Mouse (Mus musculus): ENCODE data around the gene Olfr25. TPM values are rescaled to one million over a fixed set of nuclear protein-coding genes. Genes with fewer than 3 reads are reported as not detected.

The Olfr25 gene
- polyA plus RNA-seq (2014; fragmentation: Nextera tagmentation; extraction: Ambion mirVana): not detected in 2 replicates

GRCm38 (mm10) chr9:38328760-38329159 lies at the start of gene Olfr25:
Gene Olfr25, plus strand, starts transcription at chr9:38329060.
- H3K36me3 ChIP-seq (ENCODE audit: control insufficient read depth, insufficient read depth, low read length): no peaks in the 10 kb centered on the region
- H3K9me3 ChIP-seq (ENCODE audit: control insufficient read depth, low read length): no peaks in the 10 kb centered on the region
- H3K4me2 ChIP-seq (ENCODE audit: low read depth, low read length): no peak within 1 kb of the TSS
- H3K27ac ChIP-seq (ENCODE audit: low read depth, low read length): no peak within 1 kb of the TSS
- H3K9ac ChIP-seq (replicated peaks; ENCODE audit: low read depth, low read length): no peak within 1 kb of the TSS
- no peaks in the 10 kb centered on the region for H3K27me3 ChIP-seq (ENCODE audit: control insufficient read depth, insufficient read depth, low read length)
- no peaks in the 10 kb centered on the region for H3K4me1 ChIP-seq (ENCODE audit: control insufficient read depth, insufficient read depth, low read length)
- H3K4me3 ChIP-seq (ENCODE audit: low read depth, low read length): no peak within 1 kb of the TSS
- no peak for ATAC-seq (ENCODE audit: low read depth)
- 80% methylated on average over 3 of the region's 3 CpGs for WGBS

- no peaks in the 10 kb centered on the region for H3K9me3 ChIP-seq (ENCODE audit: control insufficient read depth, low read length)
- no peak within 1 kb of the TSS for H3K9ac ChIP-seq (replicated peaks; ENCODE audit: low read depth, low read length)
- H3K4me2 ChIP-seq (ENCODE audit: low read depth, low read length): no peak within 1 kb of the TSS
- no peaks in the 10 kb centered on the region for H3K4me1 ChIP-seq (ENCODE audit: control insufficient read depth, insufficient read depth, low read length)
- H3K27me3 ChIP-seq (ENCODE audit: control insufficient read depth, insufficient read depth, low read length): no peaks in the 10 kb centered on the region
- no peaks in the 10 kb centered on the region for H3K36me3 ChIP-seq (ENCODE audit: control insufficient read depth, insufficient read depth, low read length)
- WGBS: 95% methylated on average over 1 of the region's 1 CpGs
- no peak for ATAC-seq (ENCODE audit: low read depth)
- no peak within 1 kb of the TSS for H3K4me3 ChIP-seq (ENCODE audit: low read depth, low read length)
- no peak within 1 kb of the TSS for H3K27ac ChIP-seq (ENCODE audit: low read depth, low read length)
Observed at GRCm38 (mm10) chr9:38290807-38291206, 38.1 kb upstream of the Olfr25 start, which contains the start of gene Olfr896-ps1. Gene Olfr896-ps1, plus strand, starts transcription at chr9:38291107.

GRCm38 (mm10) chr9:38348111-38348510 lies 19.3 kb downstream of the Olfr25 start, which contains the start of gene Olfr898:
Gene Olfr898, plus strand, starts transcription at chr9:38348411.
- no peaks in the 10 kb centered on the region for H3K4me1 ChIP-seq (ENCODE audit: control insufficient read depth, insufficient read depth, low read length)
- ATAC-seq (ENCODE audit: low read depth): no peak
- H3K4me3 ChIP-seq (ENCODE audit: low read depth, low read length): no peak within 1 kb of the TSS
- no peaks in the 10 kb centered on the region for H3K27me3 ChIP-seq (ENCODE audit: control insufficient read depth, insufficient read depth, low read length)
- WGBS: 97% methylated on average over 4 of the region's 4 CpGs
- no peak within 1 kb of the TSS for H3K4me2 ChIP-seq (ENCODE audit: low read depth, low read length)
- no peaks in the 10 kb centered on the region for H3K9me3 ChIP-seq (ENCODE audit: control insufficient read depth, low read length)
- no peaks in the 10 kb centered on the region for H3K36me3 ChIP-seq (ENCODE audit: control insufficient read depth, insufficient read depth, low read length)
- H3K9ac ChIP-seq (replicated peaks; ENCODE audit: low read depth, low read length): no peak within 1 kb of the TSS
- H3K27ac ChIP-seq (ENCODE audit: low read depth, low read length): no peak within 1 kb of the TSS

- no peak for ATAC-seq (ENCODE audit: low read depth)
- H3K9ac ChIP-seq (replicated peaks; ENCODE audit: low read depth, low read length): no peak within 1 kb of the TSS
- H3K4me2 ChIP-seq (ENCODE audit: low read depth, low read length): no peak within 1 kb of the TSS
- H3K4me3 ChIP-seq (ENCODE audit: low read depth, low read length): no peak within 1 kb of the TSS
- no peaks in the 10 kb centered on the region for H3K4me1 ChIP-seq (ENCODE audit: control insufficient read depth, insufficient read depth, low read length)
- H3K27ac ChIP-seq (ENCODE audit: low read depth, low read length): no peak within 1 kb of the TSS
- H3K27me3 ChIP-seq (ENCODE audit: control insufficient read depth, insufficient read depth, low read length): no peaks in the 10 kb centered on the region
- no peaks in the 10 kb centered on the region for H3K36me3 ChIP-seq (ENCODE audit: control insufficient read depth, insufficient read depth, low read length)
- WGBS: 94% methylated on average over 2 of the region's 2 CpGs
- no peaks in the 10 kb centered on the region for H3K9me3 ChIP-seq (ENCODE audit: control insufficient read depth, low read length)
Observed at GRCm38 (mm10) chr9:38366596-38366995, 37.7 kb downstream of the Olfr25 start, which contains the start of gene Olfr250. Gene Olfr250, plus strand, starts transcription at chr9:38366896.

- no peak within 1 kb of the TSS for H3K4me2 ChIP-seq (ENCODE audit: low read depth, low read length)
- whole genome bisulfite sequencing: 72% methylated on average over 2 of the region's 2 CpGs
- ATAC-seq (ENCODE audit: low read depth): no peak
Observed at GRCm38 (mm10) chr9:38376786-38377185, 47.9 kb downstream of the Olfr25 start, which contains the start of gene Olfr251. Gene Olfr251, plus strand, starts transcription at chr9:38377086.

More at GRCm38 (mm10) chr9:38376786-38377185, 47.9 kb downstream of the Olfr25 start, which contains the start of gene Olfr251:
- Histone ChIP-seq H3K9ac (replicated peaks; ENCODE audit: low read depth, low read length) (no peak within 1 kb of the TSS), H3K27me3 (ENCODE audit: control insufficient read depth, insufficient read depth, low read length) (no peaks in the 10 kb centered on the region), H3K4me3 (ENCODE audit: low read depth, low read length) (no peak within 1 kb of the TSS), H3K9me3 (ENCODE audit: control insufficient read depth, low read length) (no peaks in the 10 kb centered on the region), H3K27ac (ENCODE audit: low read depth, low read length) (no peak within 1 kb of the TSS), H3K36me3 (ENCODE audit: control insufficient read depth, insufficient read depth, low read length) (no peaks in the 10 kb centered on the region), H3K4me1 (ENCODE audit: control insufficient read depth, insufficient read depth, low read length) (no peaks in the 10 kb centered on the region)

Other genes starting within 250 kb of the Olfr25 start
- not detected in 2 replicates for gene Olfr887, start 245.0 kb upstream of the Olfr25 start, polyA plus RNA-seq (2014; fragmentation: Nextera tagmentation; extraction: Ambion mirVana)
- not detected in 2 replicates for gene Olfr888, start 220.9 kb upstream of the Olfr25 start, polyA plus RNA-seq (2014; fragmentation: Nextera tagmentation; extraction: Ambion mirVana)
- 0.04 TPM in 1 of 2 replicates, not detected in the other for gene Olfr889, start 213.9 kb upstream of the Olfr25 start, polyA plus RNA-seq (2014; fragmentation: Nextera tagmentation; extraction: Ambion mirVana)
- not detected in 2 replicates for gene Olfr890, start 186.5 kb upstream of the Olfr25 start, polyA plus RNA-seq (2014; fragmentation: Nextera tagmentation; extraction: Ambion mirVana)
- gene Olfr891, start 148.2 kb upstream of the Olfr25 start, polyA plus RNA-seq (2014; fragmentation: Nextera tagmentation; extraction: Ambion mirVana): not detected in 2 replicates
- not detected in 2 replicates for gene Olfr893, start 120.7 kb upstream of the Olfr25 start, polyA plus RNA-seq (2014; fragmentation: Nextera tagmentation; extraction: Ambion mirVana)
- gene Olfr894, start 111.0 kb upstream of the Olfr25 start, polyA plus RNA-seq (2014; fragmentation: Nextera tagmentation; extraction: Ambion mirVana): not detected in 2 replicates
- not detected in 2 replicates for gene Olfr143, start 76.3 kb upstream of the Olfr25 start, polyA plus RNA-seq (2014; fragmentation: Nextera tagmentation; extraction: Ambion mirVana)
- not detected in 2 replicates for gene Olfr895, start 61.2 kb upstream of the Olfr25 start, polyA plus RNA-seq (2014; fragmentation: Nextera tagmentation; extraction: Ambion mirVana)
- not detected in 2 replicates for gene Olfr896-ps1, start 38.0 kb upstream of the Olfr25 start, polyA plus RNA-seq (2014; fragmentation: Nextera tagmentation; extraction: Ambion mirVana)
- gene Olfr898, start 19.4 kb downstream of the Olfr25 start, polyA plus RNA-seq (2014; fragmentation: Nextera tagmentation; extraction: Ambion mirVana): not detected in 2 replicates
- gene Olfr250, start 37.8 kb downstream of the Olfr25 start, polyA plus RNA-seq (2014; fragmentation: Nextera tagmentation; extraction: Ambion mirVana): not detected in 2 replicates
- not detected in 2 replicates for gene Olfr251, start 48.0 kb downstream of the Olfr25 start, polyA plus RNA-seq (2014; fragmentation: Nextera tagmentation; extraction: Ambion mirVana)
- not detected in 2 replicates for gene Olfr147, start 72.6 kb downstream of the Olfr25 start, polyA plus RNA-seq (2014; fragmentation: Nextera tagmentation; extraction: Ambion mirVana)
- not detected in 2 replicates for gene Olfr901, start 100.4 kb downstream of the Olfr25 start, polyA plus RNA-seq (2014; fragmentation: Nextera tagmentation; extraction: Ambion mirVana)
- not detected in 2 replicates for gene Olfr902, start 118.6 kb downstream of the Olfr25 start, polyA plus RNA-seq (2014; fragmentation: Nextera tagmentation; extraction: Ambion mirVana)
- not detected in 2 replicates for gene Olfr904, start 134.1 kb downstream of the Olfr25 start, polyA plus RNA-seq (2014; fragmentation: Nextera tagmentation; extraction: Ambion mirVana)
- gene Olfr905, start 142.0 kb downstream of the Olfr25 start, polyA plus RNA-seq (2014; fragmentation: Nextera tagmentation; extraction: Ambion mirVana): not detected in 2 replicates
- gene Olfr906, start 158.0 kb downstream of the Olfr25 start, polyA plus RNA-seq (2014; fragmentation: Nextera tagmentation; extraction: Ambion mirVana): not detected in 2 replicates
- not detected in 2 replicates for gene Olfr907, start 166.7 kb downstream of the Olfr25 start, polyA plus RNA-seq (2014; fragmentation: Nextera tagmentation; extraction: Ambion mirVana)
- not detected in 2 replicates for gene Olfr911-ps1, start 192.5 kb downstream of the Olfr25 start, polyA plus RNA-seq (2014; fragmentation: Nextera tagmentation; extraction: Ambion mirVana)
- not detected in 2 replicates for gene Olfr910, start 208.8 kb downstream of the Olfr25 start, polyA plus RNA-seq (2014; fragmentation: Nextera tagmentation; extraction: Ambion mirVana)

Measured in neural tube, embryonic 14.5 days (tissue).